Comparison of ENCODE assay signal across 12 mouse cellular contexts in genomic region chr16:5766771-5767421, GRCm38 (mm10).
DNase-seq lines count a peak whose midpoint lies in the region; ATAC-seq lines count a peak whose summit lies in the region.
"Had no signal": no experiment of that assay in that cellular context is flagged by ENCODE, and none has a peak within 500 bp of the region (broad histone marks: within the 10 kb centered on the region; RNA-seq: fewer than 3 reads in every experiment).

No protein-coding gene starts in this region.

- no peak for ATAC-seq in megakaryocyte-erythroid progenitor cell, adult 5-6 weeks (replicated peaks; ENCODE audit: low FRiP score, low TSS enrichment, poor library complexity, severe bottlenecking)
- ATAC-seq: Patski had no signal

- peak; percentile 24 to 70 for DNase-seq in left cerebral cortex, postnatal 10 days (ENCODE audit: extremely low spot score in 1 of 2, low spot score in 2 of 2)
- no peak for DNase-seq in left cerebral cortex, postnatal 4 days
- peak; percentile 21 to 31 for DNase-seq in frontal cortex, postnatal 36 days (ENCODE audit: low spot score in 2 of 2)
- peak; percentile 66 to 70 for DNase-seq in layer of hippocampus, postnatal 36 days
- DNase-seq in right cerebral cortex, postnatal 14 days: peak; percentile 21
- DNase-seq in cerebellum, adult 18-20 months: no peak
- DNase-seq in gastrocnemius, postnatal 25 days: no peak
- DNase-seq: heart, adult 18-20 months; heart, postnatal 36 days; lung, adult 18-20 months had no signal

- intact Hi-C loops in left cerebral cortex, postnatal 10 days (cut with DNase I): no loop called here
- intact Hi-C loops in left cerebral cortex, postnatal 4 days (cut with DNase I): loop anchor here (10.0 kb wide), 1 partner anchor 118 kb away; the partner anchor contains the start of gene Rbfox1

Comparison
In these comparisons a context has a peak if more than half of its experiments do, and no peak if none do; other contexts are left out.
1. DNase-seq: peak in left cerebral cortex, postnatal 10 days (2 of 2), frontal cortex, postnatal 36 days (2 of 2), layer of hippocampus, postnatal 36 days (2 of 2) and right cerebral cortex, postnatal 14 days (single experiment); none in left cerebral cortex, postnatal 4 days (single experiment), cerebellum, adult 18-20 months (0 of 2) and gastrocnemius, postnatal 25 days (single experiment).